Mouse (Mus musculus): ENCODE measurements around the gene Upf2. TPM values are rescaled to one million over a fixed set of nuclear protein-coding genes. Genes with fewer than 3 reads are reported as not detected.

The Upf2 gene
- 10 to 100 TPM; 38.0 to 46.0 (median 38.7) TPM for total RNA-seq (2022)

DNA sequence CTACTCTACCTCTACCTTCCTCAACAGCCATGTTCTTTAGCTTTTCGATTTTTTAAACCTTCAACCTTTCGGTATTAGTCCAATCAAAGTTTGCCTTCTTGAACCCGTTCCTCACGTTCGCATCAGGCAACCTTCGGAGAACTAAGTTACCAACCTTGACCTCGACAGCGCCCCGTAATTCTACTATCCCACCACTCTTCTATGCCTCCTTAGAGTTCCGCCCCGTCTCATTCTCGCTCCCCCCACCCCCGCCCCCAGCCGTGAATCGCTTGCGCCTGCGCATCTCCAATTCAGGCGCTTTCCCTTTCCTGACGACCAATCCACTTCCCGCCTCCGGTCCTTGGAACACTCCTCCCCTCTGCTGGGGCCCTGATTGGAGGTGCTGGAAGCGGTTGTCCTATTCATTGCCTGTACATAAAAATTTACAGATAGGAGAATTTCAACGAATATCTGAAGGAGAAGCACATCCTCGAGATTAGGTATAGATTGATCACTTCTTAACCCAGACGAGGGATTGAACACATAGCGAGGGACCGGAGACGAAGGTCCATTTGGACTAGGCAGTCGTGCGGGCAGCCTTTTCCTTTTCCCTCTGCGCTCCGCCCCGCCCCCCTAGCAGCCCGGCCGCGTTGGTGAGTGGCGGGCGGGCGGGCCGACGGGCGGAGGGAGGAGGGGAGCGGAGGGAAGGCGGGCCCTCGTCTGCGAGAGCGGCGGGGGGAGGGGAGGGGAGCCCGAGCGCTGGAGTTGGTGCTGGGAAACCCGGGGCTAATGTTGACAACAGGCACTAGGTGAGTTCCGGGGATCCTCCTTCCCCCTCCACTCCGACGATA is at the start of gene Upf2:
Upf2 (plus strand) TSS at position 704 of the 830 bp plus-strand sequence.
- peak; percentile 88 to 95 for DNase-seq (ENCODE audit: low spot score in 2 of 2)

DNA sequence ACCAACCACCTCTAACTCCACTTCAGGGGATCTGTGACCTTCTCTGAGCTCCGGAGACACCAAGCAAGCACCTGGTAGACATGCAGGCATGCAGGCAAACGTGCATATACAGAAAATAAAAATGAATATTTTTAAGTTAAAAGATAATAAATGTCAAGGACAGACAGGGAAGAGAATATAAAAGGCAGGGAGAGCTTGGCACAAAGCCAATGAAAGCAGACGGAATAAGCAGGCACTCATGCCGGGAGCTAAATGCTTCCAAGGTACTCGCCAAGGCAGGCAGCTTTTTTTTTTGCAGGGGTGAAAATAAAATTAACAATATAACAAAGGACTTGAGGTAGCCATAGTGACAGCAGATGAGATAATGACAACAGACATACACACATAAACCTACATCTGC is 45.2 kb upstream of the Upf2 start:
- peak in 1 of 2 experiments; percentile 36 for DNase-seq (ENCODE audit: low spot score in 2 of 2)

DNA sequence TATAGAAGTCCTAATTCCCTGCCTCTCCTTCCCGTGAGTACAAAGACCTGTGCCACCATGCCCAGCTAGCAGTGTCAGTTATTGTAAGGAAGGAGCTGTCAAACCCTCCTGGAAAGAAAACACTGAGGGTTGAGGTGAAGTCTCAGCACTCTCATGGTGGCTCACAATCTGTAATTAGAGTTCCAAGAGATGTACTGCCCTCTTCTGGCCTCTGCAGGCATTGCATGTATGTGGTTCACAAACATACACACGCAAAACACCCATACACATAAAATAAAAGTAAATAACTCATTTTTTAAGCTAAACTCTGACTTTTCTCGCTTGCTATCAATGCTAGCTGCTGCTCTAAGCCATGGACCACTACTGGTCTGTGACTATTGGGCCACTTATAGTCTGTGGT is 44.6 kb upstream of the Upf2 start:
- DNase-seq (ENCODE audit: low spot score in 2 of 2) = no peak

GRCm38 (mm10) chr2:5911282-5911965 is 39.8 kb upstream of the Upf2 start:
- no peak for DNase-seq (ENCODE audit: low spot score in 2 of 2)

DNA sequence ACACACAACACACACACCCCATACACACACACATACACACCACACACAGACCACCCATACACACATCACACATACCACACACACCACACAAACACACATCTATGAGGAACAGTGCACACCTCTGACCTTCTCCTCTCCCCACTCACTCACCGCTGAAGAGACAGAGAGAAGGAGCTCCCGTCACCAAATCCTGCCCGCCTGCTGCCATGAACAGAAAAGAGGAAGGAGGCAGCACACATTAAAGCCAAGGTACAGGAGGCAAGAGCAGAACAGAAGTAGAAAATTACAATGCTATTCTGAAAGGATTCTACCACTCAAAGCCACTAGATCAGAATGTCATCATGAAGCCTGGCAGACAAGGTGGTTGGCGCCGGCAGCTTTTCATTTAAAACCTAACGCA is 28.4 kb upstream of the Upf2 start:
- DNase-seq (ENCODE audit: low spot score in 2 of 2) = no peak

- DNase-seq (ENCODE audit: low spot score in 2 of 2) = no peak
Measured at GRCm38 (mm10) chr2:5923786-5924185, 27.5 kb upstream of the Upf2 start.

DNA sequence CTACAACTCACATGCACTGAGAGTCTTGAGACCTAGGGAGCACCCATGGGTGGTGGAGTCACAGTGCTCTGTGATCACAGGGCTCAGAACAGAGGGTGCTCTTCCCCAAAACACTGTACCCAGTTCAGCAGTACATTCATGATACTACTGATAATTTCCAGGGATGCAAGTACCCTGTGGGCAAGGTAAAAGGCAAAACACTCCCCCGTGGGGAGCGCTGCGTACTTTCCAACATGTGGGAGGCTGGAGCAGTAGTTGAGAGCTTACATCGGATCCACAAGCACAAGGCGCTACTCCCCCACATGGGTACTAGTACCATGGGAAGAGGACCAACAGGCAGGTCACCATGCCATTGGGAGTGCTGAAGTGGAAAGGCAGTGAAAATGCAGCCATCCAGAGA is 23.8 kb upstream of the Upf2 start:
- no peak for DNase-seq (ENCODE audit: low spot score in 2 of 2)

GRCm38 (mm10) chr2:5929793-5930192 is 21.5 kb upstream of the Upf2 start:
- no peak for DNase-seq (ENCODE audit: low spot score in 2 of 2)

DNA sequence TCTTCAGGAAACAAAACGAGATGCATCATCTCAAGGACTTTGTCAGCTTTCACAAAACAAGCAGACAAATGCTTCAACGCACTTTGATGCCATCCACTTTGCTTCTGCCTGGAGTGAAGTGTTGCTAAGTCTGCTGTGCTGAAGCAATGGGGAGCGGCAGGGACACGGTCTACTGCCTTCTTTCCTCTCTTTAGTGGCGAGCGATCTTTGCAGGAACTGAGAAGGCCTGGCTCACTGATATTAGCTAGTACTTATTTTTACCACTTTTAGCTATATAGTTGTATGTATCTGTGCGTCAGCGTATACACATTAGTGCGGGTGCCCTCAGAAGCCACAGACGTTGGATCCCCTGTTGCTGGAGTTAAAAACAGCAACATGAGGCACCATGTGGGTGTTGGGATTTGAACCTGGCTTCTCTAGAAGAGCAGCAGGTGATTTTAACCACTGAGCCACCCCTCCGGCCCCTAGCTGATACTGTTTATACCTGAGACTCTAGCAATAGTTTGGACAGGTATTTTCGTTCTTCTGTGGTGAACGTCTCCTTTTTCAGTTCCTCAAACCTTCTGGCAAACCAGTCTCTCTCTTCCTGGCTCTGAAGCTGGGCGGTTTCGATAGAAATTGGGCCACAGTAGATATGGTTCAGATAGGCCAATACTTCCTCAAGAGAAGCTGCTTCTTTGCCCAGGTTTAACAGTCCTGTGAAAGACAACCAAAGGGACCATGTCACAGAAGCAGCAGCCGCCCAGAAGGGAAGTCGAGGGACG is 20.8 kb upstream of the Upf2 start:
- DNase-seq (ENCODE audit: low spot score in 2 of 2) = no peak

- no peak for DNase-seq (ENCODE audit: low spot score in 2 of 2)
Measured at GRCm38 (mm10) chr2:5931938-5932337, 19.3 kb upstream of the Upf2 start.

DNA sequence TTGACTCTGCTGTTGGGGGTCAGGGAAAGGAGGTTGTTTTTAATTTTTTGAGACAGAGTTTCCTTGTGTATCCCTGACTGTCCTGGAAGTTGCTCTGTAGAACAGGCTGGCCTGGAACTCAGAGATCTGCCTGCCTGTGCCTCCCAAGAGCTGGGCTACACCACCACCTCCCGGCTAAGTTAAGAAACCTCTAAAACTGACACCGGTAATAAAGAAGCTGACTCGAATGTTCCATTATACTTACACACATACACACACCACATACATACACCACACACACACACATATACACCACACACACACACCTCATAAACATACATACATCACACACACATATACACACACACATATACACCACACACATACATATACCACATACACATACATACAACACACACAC is 16.3 kb upstream of the Upf2 start:
- DNase-seq (ENCODE audit: low spot score in 2 of 2) = no peak

DNA sequence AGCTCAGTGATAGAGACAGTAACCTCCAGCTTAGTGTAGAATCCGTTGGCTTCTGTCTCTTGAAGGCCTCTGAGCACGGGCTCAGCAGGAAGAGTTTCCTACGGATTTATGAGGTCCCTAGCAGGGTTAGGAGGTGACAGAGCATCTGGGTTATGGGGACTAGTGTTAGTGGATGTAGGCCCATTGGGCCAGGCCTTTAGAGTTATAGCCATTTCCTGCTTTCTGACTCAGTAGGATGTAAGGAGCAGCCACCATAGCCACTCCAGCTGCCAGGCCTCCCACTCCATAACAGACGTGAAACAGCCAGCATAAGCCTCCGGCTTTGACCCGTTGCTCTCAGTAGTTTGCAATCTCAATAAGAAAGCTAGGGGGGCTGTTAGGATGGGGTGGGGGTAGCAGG is 15.2 kb upstream of the Upf2 start:
- no peak for DNase-seq (ENCODE audit: low spot score in 2 of 2)

- DNase-seq (ENCODE audit: low spot score in 2 of 2) = no peak
Measured at GRCm38 (mm10) chr2:5936550-5936949, 14.7 kb upstream of the Upf2 start.

DNA sequence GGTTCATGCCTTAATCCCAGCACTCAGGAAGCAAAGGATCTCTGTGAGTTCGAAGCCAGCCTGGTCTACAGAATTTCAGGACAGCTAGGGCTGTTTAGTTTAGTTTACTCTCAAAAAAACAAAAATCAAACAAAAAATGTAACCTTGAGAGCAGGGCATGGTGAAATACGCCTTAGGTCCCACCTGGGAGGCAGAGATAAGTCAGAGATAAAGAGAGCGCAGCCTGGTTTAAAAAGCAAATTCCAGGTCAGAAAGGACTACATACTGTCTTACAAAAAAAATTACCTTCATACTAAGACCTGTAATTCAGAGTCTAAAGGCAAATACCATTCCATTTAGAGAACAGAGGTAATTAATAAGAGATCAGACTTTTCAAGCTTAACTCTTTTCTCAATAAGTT is 11.9 kb upstream of the Upf2 start:
- no peak for DNase-seq (ENCODE audit: low spot score in 2 of 2)

GRCm38 (mm10) chr2:5939911-5940310 is 11.4 kb upstream of the Upf2 start:
- DNase-seq (ENCODE audit: low spot score in 2 of 2) = no peak

- DNase-seq (ENCODE audit: low spot score in 2 of 2) = no peak
Measured at GRCm38 (mm10) chr2:5940936-5941335, 10.3 kb upstream of the Upf2 start.

GRCm38 (mm10) chr2:5941861-5942415 is 9.3 kb upstream of the Upf2 start:
- no peak for DNase-seq (ENCODE audit: low spot score in 2 of 2)

DNA sequence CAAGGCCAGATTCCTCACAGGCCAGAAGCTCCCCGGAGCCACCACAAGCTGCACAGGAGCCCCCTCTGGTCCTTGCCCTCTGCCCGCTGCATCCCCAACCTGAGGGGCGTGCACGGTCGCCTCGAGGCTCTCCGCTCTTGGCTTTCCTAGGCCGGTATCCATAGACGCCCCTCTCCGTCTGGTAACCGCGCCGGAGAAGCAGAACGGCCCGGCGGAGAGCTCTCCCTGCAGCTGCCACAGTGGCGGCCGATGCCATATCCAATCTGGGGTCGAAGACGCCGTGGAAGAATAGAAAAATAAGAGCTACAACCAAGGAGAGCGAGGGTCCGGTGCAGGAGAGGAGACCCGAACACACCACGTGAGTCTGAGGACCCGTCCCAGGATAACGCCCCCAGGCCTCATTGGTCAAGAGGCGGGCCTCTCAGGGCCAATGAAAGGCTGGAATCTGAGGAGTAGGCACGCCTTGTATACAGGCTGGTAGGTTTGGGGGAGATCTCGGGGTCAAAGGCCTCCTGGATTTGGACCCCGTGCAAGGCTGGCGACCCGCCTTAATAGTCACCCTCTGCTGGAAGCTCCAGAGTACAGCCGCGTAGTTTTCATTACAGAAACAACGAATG is 8.7 kb upstream of the Upf2 start, which contains the start of gene Dhtkd1:
Dhtkd1 (minus strand) TSS at position 377 of the 617 bp plus-strand sequence.
- DNase-seq (ENCODE audit: low spot score in 2 of 2) = peak; percentile 49 to 65

DNA sequence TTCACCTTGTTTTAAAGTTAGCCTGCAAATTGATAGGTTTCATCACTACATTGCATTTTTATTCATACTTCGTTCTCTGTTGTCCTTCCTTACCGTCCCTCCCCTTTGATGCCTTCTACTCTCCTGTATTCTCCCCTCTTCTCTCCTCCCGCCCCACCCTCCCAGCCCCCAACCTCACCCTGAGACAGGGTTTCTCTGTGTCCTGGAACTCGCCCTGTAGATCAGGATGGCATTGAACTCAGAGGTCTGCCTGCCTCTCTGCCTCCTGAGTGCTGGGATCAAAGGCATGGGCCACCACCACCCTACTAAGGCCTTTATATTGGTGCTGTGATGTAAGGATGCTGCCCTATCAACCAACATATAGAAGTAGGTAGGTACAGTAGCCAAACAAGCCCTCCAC is 8.2 kb upstream of the Upf2 start:
- no peak for DNase-seq (ENCODE audit: low spot score in 2 of 2)

DNA sequence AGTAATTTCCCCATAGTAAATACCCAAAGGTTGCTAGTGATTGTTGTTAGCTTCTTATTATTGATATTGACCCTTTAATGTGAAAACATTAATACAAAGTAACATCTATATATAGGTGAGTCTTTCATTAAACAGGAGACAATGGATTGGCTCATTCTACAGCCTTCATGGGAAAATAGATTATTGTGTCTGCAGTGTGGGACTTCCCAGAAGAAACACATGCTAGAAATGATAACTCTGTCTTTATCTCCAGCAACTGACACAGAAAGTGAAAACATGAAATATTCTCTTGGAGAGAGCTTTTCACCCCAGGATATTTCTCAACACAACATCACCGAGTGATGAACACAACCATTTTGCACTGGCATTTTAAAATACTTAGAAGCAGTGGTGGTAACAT is 5.6 kb upstream of the Upf2 start:
- no peak for DNase-seq (ENCODE audit: low spot score in 2 of 2)

DNA sequence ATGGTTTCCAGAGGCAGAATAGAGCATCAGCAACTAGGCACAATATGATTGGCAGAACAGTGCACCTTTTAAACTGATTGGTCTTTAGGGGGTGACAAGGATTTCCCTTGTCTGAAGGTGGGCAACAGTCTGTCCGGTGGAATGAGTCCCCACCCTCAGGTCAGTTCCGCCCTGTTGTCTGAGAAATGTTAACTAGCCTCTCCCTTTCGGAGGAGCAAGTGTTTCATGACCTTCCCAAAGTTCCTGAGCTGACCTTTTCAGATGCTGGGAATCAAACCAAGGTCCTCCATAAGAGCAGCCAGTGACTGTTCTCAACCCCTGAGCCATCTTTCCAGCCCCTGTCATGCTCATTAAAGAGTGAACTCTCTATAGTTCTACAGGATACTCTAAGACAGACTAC is 4.4 kb upstream of the Upf2 start:
- no peak for DNase-seq (ENCODE audit: low spot score in 2 of 2)
